Mouse (Mus musculus) gastrocnemius, adult 8-10 months (tissue): ENCODE measurements around the gene Pigk. TPM values are rescaled to one million over a fixed set of nuclear protein-coding genes. Genes with fewer than 3 reads are reported as not detected.

Source experiments
- DNase-seq, 2 experiments: peaks; one replicate each; pipeline ENCODE4 v3.0.0; 2022; ENCODE audit warnings: low spot score in 2 of 2
- total RNA-seq, 4 experiments: library from RNA; stranded (reverse); gene quantifications; 2 replicates each; pipeline ENCODE4 v1.2.4; 2022

The Pigk gene
- total RNA-seq, 4 experiments from 2014 or later, result 16.3 to 18.2 (median 17.7) TPM

GRCm38 (mm10) chr3:152896111-152896510, 182.2 kb downstream of the Pigk start:
- DNase-seq, result no peak

GRCm38 (mm10) chr3:152897196-152897595, 183.3 kb downstream of the Pigk start:
- DNase-seq, result no peak

GRCm38 (mm10) chr3:152898906-152899305, 185.0 kb downstream of the Pigk start:
- no peak for DNase-seq

GRCm38 (mm10) chr3:152905026-152905425, 191.1 kb downstream of the Pigk start:
- no peak for DNase-seq

- DNase-seq, result no peak
These were observed 191.9 kb downstream of the Pigk start for GRCm38 (mm10) chr3:152905800-152906199.

GRCm38 (mm10) chr3:152907087-152907486, 193.2 kb downstream of the Pigk start:
- no peak for DNase-seq

- DNase-seq, result no peak
These were observed 193.8 kb downstream of the Pigk start for GRCm38 (mm10) chr3:152907683-152908082.

- DNase-seq, result no peak
These were observed 197.7 kb downstream of the Pigk start for GRCm38 (mm10) chr3:152911578-152911977.

GRCm38 (mm10) chr3:152912216-152913101, 198.6 kb downstream of the Pigk start:
- no peak for DNase-seq

- no peak for DNase-seq
These were observed 199.2 kb downstream of the Pigk start for GRCm38 (mm10) chr3:152913150-152913549.

GRCm38 (mm10) chr3:152913625-152914024, 199.7 kb downstream of the Pigk start:
- no peak for DNase-seq

- no peak for DNase-seq
These were observed 200.5 kb downstream of the Pigk start for GRCm38 (mm10) chr3:152914376-152914775.

GRCm38 (mm10) chr3:152917579-152917978, 203.7 kb downstream of the Pigk start:
- DNase-seq, result no peak

GRCm38 (mm10) chr3:152919101-152919500, 205.2 kb downstream of the Pigk start:
- DNase-seq, result no peak

- DNase-seq, result no peak
These were observed 206.5 kb downstream of the Pigk start for GRCm38 (mm10) chr3:152920365-152920764.

GRCm38 (mm10) chr3:152923530-152923929, 209.6 kb downstream of the Pigk start:
- no peak for DNase-seq

GRCm38 (mm10) chr3:152925364-152925763, 211.5 kb downstream of the Pigk start:
- no peak for DNase-seq

GRCm38 (mm10) chr3:152926166-152926565, 212.3 kb downstream of the Pigk start:
- no peak for DNase-seq

- DNase-seq, result no peak
These were observed 214.5 kb downstream of the Pigk start for GRCm38 (mm10) chr3:152928287-152928975.

- no peak for DNase-seq
These were observed 215.4 kb downstream of the Pigk start for GRCm38 (mm10) chr3:152929256-152929787.

- DNase-seq, result no peak
These were observed 215.9 kb downstream of the Pigk start for GRCm38 (mm10) chr3:152929788-152930281.

- DNase-seq, result no peak
These were observed 217.5 kb downstream of the Pigk start for GRCm38 (mm10) chr3:152931354-152931753.
